Mouse (Mus musculus): ENCODE measurements around the gene Tor2a. TPM values are rescaled to one million over a fixed set of nuclear protein-coding genes. Genes with fewer than 3 reads are reported as not detected.

The Tor2a gene
- total and polyA plus RNA-seq, 3 experiments, result 54.7 to 62.2 TPM; not detected in 1

DNA sequence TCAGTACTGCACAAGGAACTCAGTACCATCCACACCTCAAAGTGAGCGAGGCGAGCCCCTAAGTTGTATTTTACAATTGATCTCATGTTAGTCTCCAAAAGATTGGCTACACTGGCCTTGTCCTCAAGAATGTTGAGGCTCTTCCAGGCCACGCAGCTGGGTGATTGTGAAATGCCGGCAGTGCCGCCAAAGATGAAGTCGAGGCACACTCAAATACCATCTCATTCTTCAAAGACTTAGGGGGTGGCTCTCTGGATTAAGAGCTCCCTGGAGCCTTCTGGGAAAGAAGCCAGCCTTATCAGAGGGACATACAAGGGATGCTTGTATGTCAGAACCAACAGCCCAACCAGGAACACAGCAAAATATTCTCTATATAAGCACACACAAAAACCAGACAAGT lies 34.3 kb downstream of the Tor2a start:
- Histone ChIP-seq H3K9me3 (replicated peaks; ENCODE audit: insufficient read depth, low read length) (no peaks in the 10 kb centered on the region), H3K27ac (ENCODE audit: control insufficient read depth, low read depth, low read length) (no peak overlapping the region), H3K9ac (ENCODE audit: control insufficient read depth, low read depth, low read length, poor library complexity, severe bottlenecking) (no peak overlapping the region), H3K27me3 (ENCODE audit: control insufficient read depth in 1 of 2, insufficient read depth in 2 of 2, low read length in 2 of 2) (no peaks in the 10 kb centered on the region), H3K4me3 (ENCODE audit: control insufficient read depth in 1 of 2, insufficient read depth in 1 of 2, low read depth in 2 of 2, low read length in 2 of 2) (no peak overlapping the region), H3K4me1 (ENCODE audit: control insufficient read depth in 1 of 2, insufficient read depth in 2 of 2, low read length in 2 of 2) (no peaks in the 10 kb centered on the region), H3K79me2 (ENCODE audit: control insufficient read depth, insufficient read depth, low read length, poor library complexity) (no peaks in the 10 kb centered on the region), H3K36me3 (ENCODE audit: control insufficient read depth in 1 of 2, insufficient read depth in 2 of 2, low read length in 2 of 2) (no peaks in the 10 kb centered on the region)
- no peak for TF ChIP-seq HCFC1 (IDR thresholded peaks at IDR 0.05; ENCODE audit: low read depth, low read length)
- no peak for TF ChIP-seq MAZ (IDR thresholded peaks at IDR 0.05; ENCODE audit: low read depth, low read length)
- TF ChIP-seq EP300 (IDR thresholded peaks at IDR 0.05; ENCODE audit: low read depth in 1 of 2, low read length in 2 of 2), result no peak
- TF ChIP-seq SMC3 (IDR thresholded peaks at IDR 0.05; ENCODE audit: low read depth, low read length), result no peak
- no peak for TF ChIP-seq TCF12 (IDR thresholded peaks at IDR 0.05; ENCODE audit: low read depth, low read length)
- no peak for TF ChIP-seq RAD21 (IDR thresholded peaks at IDR 0.05; ENCODE audit: low read depth, low read length)
- TF ChIP-seq NRF1 (IDR thresholded peaks at IDR 0.05; ENCODE audit: insufficient read depth, low read depth, low read length, poor library complexity, severe bottlenecking), result no peak
- no peak for TF ChIP-seq JUND (IDR thresholded peaks at IDR 0.05; ENCODE audit: low read depth, low read length)
- DNase-seq (ENCODE audit: low read depth, low spot score), result no peak

DNA sequence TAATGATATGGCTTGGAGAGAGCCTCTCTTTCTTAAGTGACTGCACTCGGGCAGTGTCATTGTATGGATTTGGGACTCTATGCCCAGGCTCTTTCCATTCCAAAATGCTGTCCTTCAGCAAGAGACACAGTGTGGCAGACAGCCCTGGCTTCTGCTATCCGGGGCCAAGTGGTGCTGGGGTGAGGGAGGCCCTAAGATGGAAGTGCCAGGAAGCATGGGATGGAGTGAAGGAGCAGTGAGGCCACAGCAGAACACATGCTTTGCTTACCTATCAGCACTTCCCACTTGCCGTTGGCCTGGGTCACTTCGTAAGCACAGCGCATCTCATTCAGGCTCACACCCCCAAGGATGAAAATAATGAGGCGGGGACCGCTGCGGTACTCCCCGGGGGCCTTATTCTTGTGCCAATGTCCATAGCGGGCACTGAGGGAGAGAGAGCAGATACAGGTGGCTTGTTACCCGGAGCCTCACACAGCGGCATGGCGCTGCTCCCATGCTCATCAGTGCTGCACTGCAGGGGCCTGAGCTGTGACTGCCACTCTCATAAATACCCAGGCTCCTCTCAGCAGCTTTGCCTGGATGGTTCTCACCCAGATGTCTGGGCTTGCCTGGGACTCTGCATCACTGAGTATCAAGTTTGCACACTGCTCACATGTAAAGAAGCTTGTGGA lies 38.8 kb downstream of the Tor2a start:
- H3K36me3 ChIP-seq (ENCODE audit: control insufficient read depth in 1 of 2, insufficient read depth in 2 of 2, low read length in 2 of 2), result no peaks in the 10 kb centered on the region; a peak in 2 of 4 replicates
- no peaks in the 10 kb centered on the region for H3K4me1 ChIP-seq (ENCODE audit: control insufficient read depth in 1 of 2, insufficient read depth in 2 of 2, low read length in 2 of 2)
- H3K9me3 ChIP-seq (replicated peaks; ENCODE audit: insufficient read depth, low read length), result no peaks in the 10 kb centered on the region
- no peaks in the 10 kb centered on the region for H3K79me2 ChIP-seq (ENCODE audit: control insufficient read depth, insufficient read depth, low read length, poor library complexity)
- no peak overlapping the region for H3K4me3 ChIP-seq (ENCODE audit: control insufficient read depth in 1 of 2, insufficient read depth in 1 of 2, low read depth in 2 of 2, low read length in 2 of 2)
- no peak overlapping the region for H3K27ac ChIP-seq (ENCODE audit: control insufficient read depth, low read depth, low read length)
- H3K27me3 ChIP-seq (ENCODE audit: control insufficient read depth in 1 of 2, insufficient read depth in 2 of 2, low read length in 2 of 2), result no peaks in the 10 kb centered on the region
- TF ChIP-seq ZKSCAN1 (IDR thresholded peaks at IDR 0.05; ENCODE audit: low read depth, low read length) (no peak), MYB (IDR thresholded peaks at IDR 0.05; ENCODE audit: low read depth, low read length) (no peak), CTCF (IDR thresholded peaks at IDR 0.05 in 2 of 3, conservative IDR thresholded peaks at IDR 0.05 in 1 of 3; ENCODE audit: control insufficient read depth in 1 of 3, insufficient read depth in 1 of 3, low read depth in 2 of 3, low read length in 3 of 3, poor library complexity in 1 of 3, severe bottlenecking in 1 of 3) (no peak), TAL1 (IDR thresholded peaks at IDR 0.05; ENCODE audit: low read length) (no peak), USF2 (IDR thresholded peaks at IDR 0.05; ENCODE audit: borderline replicate concordance in 1 of 2, insufficient read depth in 1 of 2, low read depth in 1 of 2, low read length in 2 of 2) (no peak), ZMIZ1 (IDR thresholded peaks at IDR 0.05; ENCODE audit: low read depth, low read length) (no peak), ETS1 (IDR thresholded peaks at IDR 0.05; ENCODE audit: low read depth, low read length) (no peak), E2F4 (IDR thresholded peaks at IDR 0.05; ENCODE audit: borderline replicate concordance, low read depth, low read length) (no peak), CHD2 (IDR thresholded peaks at IDR 0.05; ENCODE audit: low read length) (no peak), MEF2A (IDR thresholded peaks at IDR 0.05; ENCODE audit: extremely low read depth, insufficient replicate concordance, low read depth, low read length, poor library complexity, severe bottlenecking) (no peak), HCFC1 (IDR thresholded peaks at IDR 0.05; ENCODE audit: low read depth, low read length) (no peak), USF1 (IDR thresholded peaks at IDR 0.05; ENCODE audit: low read depth, low read length) (no peak)
- no peak for DNase-seq (ENCODE audit: low read depth, low spot score)
- no peak overlapping the region for H3K9ac ChIP-seq (ENCODE audit: control insufficient read depth, low read depth, low read length, poor library complexity, severe bottlenecking)
